Mouse (Mus musculus) stomach, embryonic 14.5 days (tissue): ENCODE data around the gene Rala. TPM values are rescaled to one million over a fixed set of nuclear protein-coding genes. Genes with fewer than 3 reads are reported as not detected.
A peak's percentile ranks its signal among the peaks of the same experiment; 100 is the strongest.

ENCODE experiments used
- ATAC-seq: fragments of 200-750 bp; cut with Nextera tagmentation; 2 replicates; pipeline ENCODE4 v1.8.0; 2017; ENCODE audit warnings: low read depth, moderate TSS enrichment; ENCODE audit not compliant: insufficient number of reproducible peaks, insufficient read depth, low FRiP score
- H3K27ac ChIP-seq: fragments of 300-500 bp; sonication (generic); 2 replicates; pipeline ENCODE4 v1.5.1; 2014; ENCODE audit warnings: mild to moderate bottlenecking, low read length, moderate library complexity, mixed read lengths
- H3K27me3 ChIP-seq: fragments of 300-500 bp; sonication (generic); 2 replicates; pipeline ENCODE4 v1.6.1; 2014; ENCODE audit warnings: low read length, control low read depth, mixed read lengths; ENCODE audit not compliant: control insufficient read depth, insufficient read depth
- H3K36me3 ChIP-seq: fragments of 300-500 bp; sonication (generic); 2 replicates; pipeline ENCODE4 v1.6.1; 2014; ENCODE audit warnings: mild to moderate bottlenecking, control low read depth, low read length, moderate library complexity, mixed read lengths; ENCODE audit not compliant: control insufficient read depth, insufficient read depth
- H3K4me1 ChIP-seq: fragments of 300-500 bp; sonication (generic); 2 replicates; pipeline ENCODE4 v1.6.1; 2014; ENCODE audit warnings: low read length, control low read depth, mixed read lengths; ENCODE audit not compliant: control insufficient read depth, insufficient read depth
- H3K4me2 ChIP-seq: fragments of 300-500 bp; sonication (generic); replicated peaks from 2 replicates; pipeline ENCODE4 v1.6.1; 2014; ENCODE audit warnings: low read depth, low read length, control low read depth
- H3K4me3 ChIP-seq: fragments of 300-500 bp; sonication (generic); 2 replicates; pipeline ENCODE4 v1.5.1; 2014; ENCODE audit warnings: low read depth, low read length, control low read depth
- H3K9ac ChIP-seq: fragments of 300-500 bp; sonication (generic); replicated peaks from 2 replicates; pipeline ENCODE4 v1.6.1; 2014; ENCODE audit warnings: low read depth, mild to moderate bottlenecking, control low read depth, low read length, moderate library complexity, mixed read lengths
- H3K9me3 ChIP-seq: fragments of 300-500 bp; sonication (generic); 2 replicates; pipeline ENCODE4 v1.6.1; 2016; ENCODE audit warnings: low read depth, low read length, control low read depth; ENCODE audit not compliant: control insufficient read depth
- WGBS: fragments of 180-500 bp; shearing (Covaris S2); extraction: QIAGEN DNeasy Blood & Tissue Kit; methylation state at CpG from one replicate; pipeline ENCODE4 v1.1.7; 2014; 5-methylcytosine and 5-hydroxymethylcytosine counted together
- polyA plus RNA-seq: library from polyadenylated mRNA; unstranded; fragments of >200 nt; fragmentation: Nextera tagmentation; extraction: Ambion mirVana; gene quantifications from 2 replicates; pipeline ENCODE4 v1.2.1, GENCODE M21; 2014

The Rala gene
- 101 and 105 TPM in 2 replicates for polyA plus RNA-seq

GRCm38 (mm10) chr13:17944078-17944917 lies at the start of gene Rala:
Gene Rala, minus strand, starts transcription at chr13:17944239.
- no peaks in the 10 kb centered on the region for H3K27me3 ChIP-seq
- peak within 1 kb of the TSS; percentile 72 for H3K4me2 ChIP-seq
- H3K27ac ChIP-seq = peak within 1 kb of the TSS; percentile 91
- H3K36me3 ChIP-seq = no peaks in the 10 kb centered on the region
- ATAC-seq = peak; percentile 99
- H3K4me1 ChIP-seq = peaks cover 6% of the 10 kb centered on the region; the same call in 1 of the 2 replicates
- H3K9me3 ChIP-seq = no peaks in the 10 kb centered on the region
- WGBS = 10% methylated on average over 52 of the region's 69 CpGs
- peak within 1 kb of the TSS; percentile 84 for H3K9ac ChIP-seq
- peak within 1 kb of the TSS; percentile 92 for H3K4me3 ChIP-seq

GRCm38 (mm10) chr13:17993515-17993847 lies 49.4 kb upstream of the Rala start:
- no peaks in the 10 kb centered on the region; the same call in 1 of the 2 replicates for H3K4me1 ChIP-seq
- H3K36me3 ChIP-seq = no peaks in the 10 kb centered on the region
- peak overlapping the region; percentile 66 for H3K4me3 ChIP-seq
- no peaks in the 10 kb centered on the region for H3K9me3 ChIP-seq
- H3K4me2 ChIP-seq = peak overlapping the region; percentile 64
- 37% methylated on average over 7 of the region's 7 CpGs for WGBS
- no peak overlapping the region for H3K27ac ChIP-seq
- H3K27me3 ChIP-seq = no peaks in the 10 kb centered on the region
- peak overlapping the region; percentile 79; the same call in 1 of the 2 replicates for H3K9ac ChIP-seq
- ATAC-seq = no peak

- ATAC-seq = peak; percentile 98
- WGBS = under 1% methylated on average over 54 of the region's 54 CpGs
- Histone ChIP-seq H3K4me3 (peak within 1 kb of the TSS; percentile 66), H3K4me2 (peak within 1 kb of the TSS; percentile 64), H3K4me1 (no peaks in the 10 kb centered on the region; the same call in 1 of the 2 replicates), H3K27me3 (no peaks in the 10 kb centered on the region), H3K9me3 (no peaks in the 10 kb centered on the region), H3K36me3 (no peaks in the 10 kb centered on the region), H3K27ac (peak within 1 kb of the TSS; percentile 77), H3K9ac (peak within 1 kb of the TSS; percentile 79)
Observed at GRCm38 (mm10) chr13:17992697-17993514, 48.9 kb upstream of the Rala start, which contains the start of gene Yae1d1. Gene Yae1d1, minus strand, starts transcription at chr13:17993349.

GRCm38 (mm10) chr13:17992009-17992408 lies 48.0 kb upstream of the Rala start:
- no peak for ATAC-seq
- no peaks in the 10 kb centered on the region for H3K9me3 ChIP-seq
- peak overlapping the region; percentile 64 for H3K4me2 ChIP-seq
- no peak overlapping the region for H3K27ac ChIP-seq
- peak overlapping the region; percentile 79 for H3K9ac ChIP-seq
- H3K27me3 ChIP-seq = no peaks in the 10 kb centered on the region
- peak overlapping the region; percentile 66 for H3K4me3 ChIP-seq
- WGBS = 79% methylated on average over 4 of the region's 4 CpGs
- peaks cover 4% of the 10 kb centered on the region; the same call in 1 of the 2 replicates for H3K36me3 ChIP-seq
- H3K4me1 ChIP-seq = no peaks in the 10 kb centered on the region; the same call in 1 of the 2 replicates

GRCm38 (mm10) chr13:17983194-17983593 lies 39.2 kb upstream of the Rala start:
- no peak overlapping the region for H3K9ac ChIP-seq
- peaks cover 22% of the 10 kb centered on the region; the same call in 1 of the 2 replicates for H3K36me3 ChIP-seq
- no peak overlapping the region for H3K4me2 ChIP-seq
- H3K9me3 ChIP-seq = no peaks in the 10 kb centered on the region
- no peak overlapping the region for H3K27ac ChIP-seq
- ATAC-seq = no peak
- WGBS = 51% methylated on average over 4 of the region's 4 CpGs
- H3K4me1 ChIP-seq = no peaks in the 10 kb centered on the region
- H3K4me3 ChIP-seq = no peak overlapping the region
- no peaks in the 10 kb centered on the region for H3K27me3 ChIP-seq

GRCm38 (mm10) chr13:17982634-17983033 lies 38.6 kb upstream of the Rala start:
- H3K4me2 ChIP-seq = no peak overlapping the region
- no peak overlapping the region for H3K4me3 ChIP-seq
- WGBS = 81% methylated on average over 5 of the region's 5 CpGs
- H3K9me3 ChIP-seq = no peaks in the 10 kb centered on the region
- H3K27me3 ChIP-seq = no peaks in the 10 kb centered on the region
- H3K27ac ChIP-seq = no peak overlapping the region
- H3K9ac ChIP-seq = no peak overlapping the region
- no peaks in the 10 kb centered on the region for H3K4me1 ChIP-seq
- H3K36me3 ChIP-seq = peaks cover 22% of the 10 kb centered on the region; the same call in 1 of the 2 replicates
- ATAC-seq = no peak

- Histone ChIP-seq H3K4me3 (no peak overlapping the region), H3K36me3 (no peaks in the 10 kb centered on the region), H3K27ac (no peak overlapping the region), H3K27me3 (no peaks in the 10 kb centered on the region), H3K4me2 (no peak overlapping the region), H3K4me1 (no peaks in the 10 kb centered on the region), H3K9me3 (no peaks in the 10 kb centered on the region), H3K9ac (no peak overlapping the region)
- 73% methylated on average over 8 of the region's 8 CpGs for WGBS
- no peak for ATAC-seq
Observed at GRCm38 (mm10) chr13:17976854-17977739, 33.1 kb upstream of the Rala start.
